Mouse (Mus musculus) gastrocnemius, postnatal 4 days (tissue): ENCODE results near the gene Foxd3. TPM values are rescaled to one million over a fixed set of nuclear protein-coding genes. Genes with fewer than 3 reads are reported as not detected.

Experiments
- DNase-seq, 2 experiments: peaks; one replicate each; pipeline ENCODE4 v3.0.0; 2021 to 2022; ENCODE audit warnings: low spot score in 2 of 2, mixed read lengths in 2 of 2
- microRNA-seq: library from miRNA; unstranded; fragments of <30 nt; microRNA quantifications from one replicate; pipeline ENCODE4 v1.2.0, GENCODE M21; 2021
- total RNA-seq, 2 experiments: library from RNA; stranded (reverse); gene quantifications; 2 replicates each; pipeline ENCODE4 v1.2.3; 2021

Gene Foxd3
- total RNA-seq, 2 experiments from 2014 or later, result 9.9 to 11.5 TPM

DNA sequence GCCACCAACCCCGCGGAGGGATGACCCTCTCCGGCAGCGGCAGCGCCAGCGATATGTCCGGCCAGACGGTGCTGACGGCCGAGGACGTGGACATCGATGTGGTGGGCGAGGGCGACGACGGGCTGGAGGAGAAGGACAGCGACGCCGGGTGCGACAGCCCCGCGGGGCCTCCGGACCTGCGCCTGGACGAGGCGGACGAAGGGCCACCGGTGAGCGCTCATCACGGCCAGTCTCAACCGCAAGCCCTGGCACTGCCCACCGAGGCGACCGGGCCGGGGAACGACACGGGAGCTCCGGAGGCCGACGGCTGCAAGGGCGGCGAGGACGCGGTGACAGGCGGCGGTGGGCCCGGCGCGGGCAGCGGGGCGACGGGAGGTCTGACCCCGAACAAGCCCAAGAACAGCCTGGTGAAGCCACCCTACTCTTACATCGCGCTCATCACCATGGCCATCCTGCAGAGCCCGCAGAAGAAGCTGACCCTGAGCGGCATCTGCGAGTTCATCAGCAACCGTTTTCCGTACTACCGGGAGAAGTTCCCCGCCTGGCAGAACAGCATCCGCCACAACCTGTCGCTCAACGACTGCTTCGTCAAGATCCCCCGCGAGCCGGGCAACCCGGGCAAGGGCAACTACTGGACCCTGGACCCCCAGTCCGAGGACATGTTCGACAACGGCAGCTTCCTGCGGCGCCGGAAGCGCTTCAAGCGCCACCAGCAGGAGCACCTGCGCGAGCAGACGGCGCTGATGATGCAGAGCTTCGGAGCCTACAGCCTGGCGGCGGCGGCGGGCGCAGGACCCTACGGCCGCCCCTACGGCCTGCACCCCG, 718 bp downstream of the Foxd3 start:
- DNase-seq, result peak in 1 of 2 experiments; percentile 24

DNA sequence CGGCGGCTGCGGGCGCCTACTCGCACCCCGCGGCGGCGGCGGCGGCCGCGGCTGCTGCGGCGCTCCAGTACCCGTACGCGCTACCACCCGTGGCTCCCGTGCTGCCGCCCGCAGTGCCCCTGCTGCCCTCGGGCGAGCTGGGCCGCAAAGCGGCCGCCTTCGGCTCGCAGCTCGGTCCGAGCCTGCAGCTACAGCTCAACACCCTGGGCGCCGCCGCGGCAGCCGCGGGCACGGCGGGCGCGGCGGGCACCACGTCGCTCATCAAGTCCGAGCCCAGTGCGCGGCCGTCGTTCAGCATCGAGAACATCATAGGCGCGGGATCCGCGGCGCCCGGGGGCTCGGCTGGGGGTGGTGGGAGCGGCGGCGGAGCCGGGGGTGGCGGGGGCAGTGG, 1.3 kb downstream of the Foxd3 start:
- DNase-seq, result peak in 1 of 2 experiments; percentile 15

DNA sequence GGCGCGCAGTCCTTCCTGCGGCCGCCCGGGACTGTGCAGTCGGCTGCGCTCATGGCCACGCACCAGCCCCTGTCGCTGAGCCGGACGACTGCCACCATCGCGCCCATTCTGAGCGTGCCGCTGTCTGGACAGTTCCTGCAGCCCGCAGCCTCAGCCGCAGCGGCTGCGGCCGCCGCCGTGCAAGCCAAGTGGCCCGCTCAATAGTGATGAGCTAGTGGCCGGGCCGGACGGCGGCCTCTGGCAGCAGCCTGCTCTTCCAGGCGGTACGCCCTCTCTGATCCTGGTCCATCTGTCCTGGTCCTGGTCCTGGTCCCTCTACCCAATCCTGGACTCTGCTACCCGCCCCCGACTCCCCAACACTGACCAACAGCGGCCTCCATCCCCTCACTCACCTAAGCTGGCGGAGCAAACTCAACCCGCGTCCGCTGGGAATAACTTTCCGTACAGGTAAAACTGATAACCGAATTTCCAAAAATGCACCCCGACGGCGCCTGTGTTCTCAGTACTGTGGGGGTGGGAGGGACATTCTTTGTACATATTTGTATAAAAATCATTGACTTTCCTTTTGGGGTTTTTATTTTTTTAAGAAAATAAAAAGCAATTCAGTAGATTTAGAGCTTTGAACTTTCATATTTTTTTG, 1.9 kb downstream of the Foxd3 start:
- peak in 1 of 2 experiments; percentile 22 for DNase-seq

DNA sequence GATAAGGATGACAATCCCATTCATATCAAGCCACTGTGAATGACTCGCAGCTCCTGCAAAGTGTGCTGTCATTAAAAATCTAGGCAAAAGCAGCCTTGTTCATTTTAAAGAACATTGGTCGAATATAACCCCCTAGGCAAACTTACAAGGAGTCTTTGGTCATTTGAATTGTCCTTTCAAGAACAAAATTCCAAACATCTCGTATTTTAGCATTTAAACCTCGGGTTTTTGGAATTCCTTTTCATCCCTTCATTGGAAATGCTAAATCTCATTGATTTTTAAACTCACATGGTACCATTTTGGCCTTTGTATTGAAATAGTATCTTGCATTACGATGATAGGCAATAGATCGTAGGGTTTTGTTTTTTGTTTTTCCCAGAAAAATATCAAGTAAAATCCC, 2.8 kb downstream of the Foxd3 start:
- DNase-seq, result no peak

DNA sequence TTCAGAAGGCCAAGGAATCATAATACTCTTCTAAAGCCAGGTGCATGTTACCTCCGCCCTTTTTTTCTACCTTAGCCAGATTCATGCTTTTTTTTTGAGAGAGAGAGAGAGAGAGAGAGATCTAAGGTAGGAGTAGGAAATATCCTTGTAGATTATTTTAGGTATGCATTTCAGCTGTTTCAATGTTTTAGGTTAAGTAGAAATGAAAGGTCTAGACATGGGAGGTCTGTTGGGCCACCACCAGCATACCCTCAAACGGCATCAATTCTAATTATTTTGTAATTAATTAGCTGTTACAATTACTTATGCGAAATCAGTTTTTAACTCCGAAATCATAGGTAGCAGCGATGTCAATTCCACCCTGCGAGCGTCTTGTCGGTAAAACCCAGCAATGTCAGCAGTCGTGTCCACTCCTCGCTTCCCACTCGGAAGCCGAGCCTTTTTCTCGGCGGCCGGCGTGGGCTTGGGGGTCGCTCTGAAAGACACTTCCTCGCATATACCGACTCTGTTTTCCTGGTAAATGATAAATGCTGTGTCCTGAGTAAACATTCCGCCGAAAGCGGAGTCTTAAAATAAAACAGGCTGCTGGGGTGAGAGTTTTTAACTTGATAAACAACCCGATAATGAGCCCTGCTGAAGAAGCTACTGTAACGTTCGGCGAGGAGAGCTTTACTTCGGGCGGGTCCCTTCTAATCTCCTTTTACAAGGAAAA, 3.4 kb downstream of the Foxd3 start:
- DNase-seq, result no peak

DNA sequence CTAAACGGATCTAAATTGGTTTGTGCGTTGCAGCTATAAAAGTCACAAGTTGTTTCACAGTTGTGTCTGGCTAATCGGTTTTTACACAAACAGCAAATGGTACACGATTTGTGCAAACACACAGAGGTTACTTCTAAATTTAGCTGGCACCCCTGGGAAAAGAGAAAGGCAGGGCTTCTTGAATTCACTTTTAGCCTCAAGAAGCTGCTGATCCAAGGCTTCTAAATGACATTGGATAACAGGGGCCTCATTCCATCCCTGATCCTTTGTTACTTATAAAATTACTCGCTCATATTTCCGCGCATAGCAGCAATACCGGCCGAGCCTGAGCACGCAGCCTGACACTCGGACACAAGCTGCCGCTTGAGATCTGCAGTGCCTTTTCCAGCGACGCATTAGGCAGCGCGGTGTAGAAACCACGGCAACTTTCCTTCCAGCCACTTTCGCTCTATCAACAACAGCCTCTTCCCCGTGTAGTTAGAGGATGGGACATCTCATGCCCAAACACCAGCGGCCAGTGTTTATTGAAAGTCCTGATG, 4.0 kb downstream of the Foxd3 start:
- DNase-seq, result peak in 1 of 2 experiments; percentile 39

DNA sequence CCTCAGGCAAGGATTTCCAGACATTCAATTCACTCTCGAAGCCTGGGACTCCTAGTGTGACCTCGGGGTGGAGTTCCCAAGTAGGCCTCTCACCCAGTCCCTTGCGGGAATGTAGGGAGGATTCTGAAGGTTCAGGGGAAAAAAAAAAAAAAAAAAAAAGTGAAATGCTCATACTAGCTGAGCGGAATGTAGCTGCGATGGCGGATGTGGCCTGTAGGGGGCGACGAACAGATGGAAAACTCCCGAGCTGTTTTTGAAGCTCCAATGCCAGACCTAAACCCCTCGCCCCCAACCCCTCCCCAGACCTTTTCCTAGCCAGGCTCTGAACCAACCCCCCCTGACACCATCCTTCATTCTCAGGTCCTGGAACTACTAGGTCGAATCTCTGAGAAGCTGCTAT, 4.9 kb downstream of the Foxd3 start:
- peak in 1 of 2 experiments; percentile 76 for DNase-seq

DNA sequence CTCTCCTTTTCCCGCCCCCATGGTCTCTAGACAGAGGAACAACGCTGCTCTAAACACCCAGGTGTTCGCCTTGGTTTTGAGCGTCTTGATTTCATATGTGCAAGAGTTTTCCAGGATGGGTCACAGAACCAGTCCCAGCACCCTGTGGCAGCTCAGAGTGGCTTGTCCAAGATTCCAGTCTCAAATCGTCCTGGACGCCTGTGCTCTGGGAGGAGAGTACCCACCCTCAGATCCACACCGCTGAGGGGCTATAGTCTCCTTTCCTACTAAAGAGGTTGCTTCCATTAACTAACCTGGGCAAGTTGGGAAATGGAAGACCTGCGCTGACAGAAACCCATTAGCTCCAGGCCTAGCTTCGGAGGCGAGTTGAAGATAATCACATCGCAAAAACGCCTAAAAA, 5.9 kb downstream of the Foxd3 start:
- no peak for DNase-seq

DNA sequence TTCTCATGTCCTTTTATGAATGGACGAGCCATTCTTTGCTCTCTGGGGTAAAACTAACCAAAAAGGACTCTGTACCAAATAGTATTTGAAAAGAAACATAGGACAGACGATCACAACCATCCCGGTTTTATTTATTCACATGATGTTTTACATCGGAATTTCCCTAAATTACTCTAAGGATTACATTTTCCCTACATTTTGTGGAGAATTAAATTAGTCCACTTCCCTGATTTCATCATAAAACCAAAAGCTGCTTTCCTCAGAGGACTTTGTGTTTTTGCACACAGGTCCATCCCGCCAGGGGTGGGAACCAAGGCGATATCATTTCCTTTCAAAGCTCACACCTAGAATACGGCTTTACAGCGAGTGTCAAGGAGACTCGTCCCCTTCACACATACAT, 6.3 kb downstream of the Foxd3 start:
- DNase-seq, result no peak

DNA sequence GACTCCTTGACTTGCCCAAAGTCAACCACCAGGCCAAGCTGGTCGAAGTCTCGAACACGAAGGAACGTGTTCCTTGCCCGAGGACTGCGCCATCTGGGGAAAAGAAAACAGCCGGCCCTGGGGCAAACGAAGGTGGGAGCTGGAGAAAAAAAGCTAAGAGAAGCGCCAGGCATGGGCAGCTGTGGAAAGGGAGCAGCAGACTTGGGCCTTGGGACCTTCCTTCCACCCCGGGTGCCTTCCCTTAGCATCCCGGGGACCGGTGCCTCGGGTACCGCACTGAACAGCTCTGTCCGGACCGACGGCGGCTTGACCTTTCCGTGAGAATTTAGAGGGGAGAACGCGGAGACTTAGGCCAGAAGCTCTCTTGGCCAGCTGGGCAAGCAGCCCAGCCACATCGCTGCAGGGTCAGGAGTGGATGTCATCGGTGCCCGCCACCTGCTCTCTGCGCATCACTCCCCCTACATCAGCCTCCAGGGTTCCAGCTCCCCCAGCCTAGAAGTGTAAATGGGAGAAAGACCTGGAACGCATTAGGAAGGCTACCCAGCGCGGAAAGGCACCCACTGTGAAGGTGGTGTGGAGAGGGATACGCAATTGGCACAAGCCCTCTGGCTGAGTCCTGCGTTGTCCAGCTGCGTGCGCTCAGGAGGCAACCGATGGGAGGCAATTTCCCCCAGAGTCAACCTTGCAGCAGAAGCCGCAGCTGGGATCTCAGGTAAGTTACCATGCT, 6.9 kb downstream of the Foxd3 start:
- DNase-seq, result no peak

DNA sequence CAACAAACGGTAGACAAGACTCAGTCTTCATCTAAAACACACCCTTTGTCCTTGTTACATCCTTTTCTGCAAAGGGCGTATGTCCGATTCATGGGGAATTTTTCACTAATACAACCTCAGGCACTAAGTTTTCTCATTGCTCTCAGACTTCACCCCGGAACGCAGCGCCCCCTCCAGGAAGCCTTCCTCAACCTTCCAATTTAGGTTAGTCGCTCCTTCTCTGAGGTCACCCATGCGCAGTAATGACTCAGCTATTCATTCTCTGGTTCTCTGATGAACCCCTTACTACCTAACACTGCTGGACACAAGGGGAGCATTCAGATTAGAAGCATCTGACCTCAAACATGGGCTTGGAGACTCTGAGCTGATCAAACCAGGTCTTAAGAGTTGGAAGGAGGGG, 7.6 kb downstream of the Foxd3 start:
- DNase-seq, result no peak

DNA sequence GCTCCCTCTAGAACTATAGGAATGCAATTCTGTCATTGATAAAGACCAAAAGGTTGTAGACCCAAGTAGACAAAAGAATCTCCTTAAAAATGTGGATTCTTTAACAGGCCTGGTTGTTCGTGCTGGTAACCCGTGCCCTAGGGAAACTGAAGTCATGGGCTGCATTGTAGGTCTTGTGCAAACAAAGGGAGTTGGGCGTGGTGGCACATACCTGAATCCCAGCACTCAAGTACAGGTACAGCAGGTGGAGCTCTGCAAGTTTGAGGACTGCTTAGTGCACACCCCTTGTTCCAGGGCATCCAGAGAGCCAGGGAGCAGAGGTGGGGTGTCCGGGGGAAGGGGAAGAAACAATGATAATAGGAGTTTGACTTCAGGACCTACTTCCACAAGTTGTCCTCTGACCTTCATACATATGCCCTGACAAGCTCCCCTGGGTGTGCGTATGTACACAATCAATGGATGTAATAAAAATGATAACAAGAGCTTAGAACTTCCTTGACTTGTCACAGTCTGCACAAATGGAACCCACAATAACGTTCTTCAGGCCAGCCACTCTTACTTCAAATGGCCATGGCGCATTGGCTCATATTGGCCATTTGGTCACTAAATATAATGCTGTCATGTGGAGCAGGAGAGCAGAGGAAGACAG, 14.2 kb downstream of the Foxd3 start:
- no peak for DNase-seq

DNA sequence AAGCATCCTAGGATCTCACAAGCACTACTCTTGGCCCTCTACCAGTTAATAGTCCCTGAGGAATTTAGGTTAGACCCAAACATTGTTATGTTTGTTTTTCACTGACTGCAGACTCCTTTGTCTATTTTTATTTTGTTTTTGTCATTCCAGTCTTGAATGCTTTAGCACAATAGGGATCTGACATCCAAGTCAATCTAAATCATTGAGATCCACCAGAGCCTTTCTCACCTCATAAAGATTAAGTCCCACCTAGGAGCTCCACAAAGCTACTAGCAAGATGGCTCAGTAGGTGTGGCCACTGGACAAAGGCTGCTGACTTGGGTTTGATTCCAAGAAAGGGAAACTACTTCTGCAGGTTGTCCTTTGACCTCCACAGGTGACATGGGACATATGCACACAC, 19.1 kb downstream of the Foxd3 start:
- DNase-seq, result no peak

DNA sequence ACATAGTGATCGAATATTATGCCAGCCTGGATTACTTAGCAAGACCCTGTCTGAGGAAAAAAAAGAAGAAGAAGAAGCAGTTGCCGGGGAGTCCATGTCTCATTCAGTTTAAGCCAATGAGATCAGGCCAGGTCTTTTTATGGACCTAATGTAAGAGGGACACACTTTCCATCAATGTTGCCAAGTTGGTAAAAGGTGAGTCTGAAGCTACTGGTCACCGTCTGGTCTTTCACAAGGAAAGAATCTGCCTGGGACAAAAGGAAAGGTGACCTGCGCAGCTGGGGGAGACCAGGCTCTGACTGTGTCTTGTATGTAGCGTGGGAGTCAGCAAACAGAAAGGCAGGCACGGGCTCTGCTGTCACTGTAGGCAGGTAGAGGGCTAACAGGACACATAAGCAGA, 27.8 kb downstream of the Foxd3 start:
- DNase-seq, result no peak

DNA sequence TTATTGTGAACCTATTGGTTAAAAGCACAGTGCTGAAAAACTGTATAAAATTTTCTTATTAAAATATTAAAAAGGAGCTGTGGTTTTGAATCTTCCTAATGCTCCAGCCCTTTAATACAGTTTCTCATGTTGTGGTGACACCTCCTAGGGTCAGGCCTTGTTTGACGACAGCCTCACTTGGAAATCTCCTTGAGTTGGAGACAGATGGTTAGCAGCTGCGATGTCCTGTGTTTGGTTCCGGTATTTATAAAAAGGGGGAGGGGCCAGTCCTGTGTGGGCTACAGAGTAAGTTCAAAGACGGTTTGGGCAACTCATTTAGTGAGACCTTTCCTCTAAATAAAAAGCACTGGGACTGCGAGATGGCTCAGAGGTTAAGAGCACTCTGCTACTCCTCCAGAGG, 30.2 kb downstream of the Foxd3 start:
- no peak for DNase-seq

Small RNA genes lying within 50 kb of the gene (microRNA-seq; reads per million reads assigned to microRNA genes)
- gene Gm23366, result not detected

Other genes starting within 250 kb of the Foxd3 start
- gene Alg6, start 59.4 kb downstream of the Foxd3 start, total RNA-seq, result 10 to 100 TPM; 19.1 to 19.3 TPM
- 1 to 10 TPM; 4.7 to 6.6 TPM for gene Efcab7, start 172.9 kb downstream of the Foxd3 start, total RNA-seq